Mouse (Mus musculus) cerebellum, adult 9-11 months (tissue): Measurements from ENCODE around the gene Cit.

Experiments
- DNase-seq: peaks from one replicate; pipeline ENCODE4 v3.0.0; 2022

The Cit gene

GRCm38 (mm10) chr5:116049821-116050220 lies 204.7 kb downstream of the Cit start:
- no peak for DNase-seq

- no peak for DNase-seq
Observed at GRCm38 (mm10) chr5:116052171-116052570, 207.1 kb downstream of the Cit start.

GRCm38 (mm10) chr5:116052826-116053225 lies 207.7 kb downstream of the Cit start:
- no peak for DNase-seq
